Mouse (Mus musculus): Measurements from ENCODE around the gene Zfp865.
"Not testable (repeated sequence)": the region's sequence is repeated elsewhere in the genome, so short reads cannot be mapped to it uniquely, and the experiment has no call there.

Gene Zfp865

GRCm38 (mm10) chr7:5051193-5052192 lies 31.3 kb downstream of the Zfp865 start, which contains the start of gene Zfp580:
TSS of gene Zfp580 (plus strand) at chr7:5051538.
- peak; percentile 69 to 78 for DNase-seq (ENCODE audit: low spot score in 2 of 2)

- DNase-seq (ENCODE audit: low spot score in 2 of 2): no peak
Observed at GRCm38 (mm10) chr7:5052438-5052837, 32.3 kb downstream of the Zfp865 start.

- no peak for DNase-seq (ENCODE audit: low spot score in 2 of 2)
Observed at GRCm38 (mm10) chr7:5052931-5053343, 32.8 kb downstream of the Zfp865 start.

- DNase-seq (ENCODE audit: low spot score in 2 of 2): no peak
Observed at GRCm38 (mm10) chr7:5053456-5054179, 33.4 kb downstream of the Zfp865 start.

- peak; percentile 74 to 75 for DNase-seq (ENCODE audit: low spot score in 2 of 2)
Observed at GRCm38 (mm10) chr7:5056651-5057263, 36.6 kb downstream of the Zfp865 start.

- no peak for DNase-seq (ENCODE audit: low spot score in 2 of 2)
Observed at GRCm38 (mm10) chr7:5057381-5057780, 37.2 kb downstream of the Zfp865 start.

GRCm38 (mm10) chr7:5057804-5058203 lies 37.6 kb downstream of the Zfp865 start:
- no peak for DNase-seq (ENCODE audit: low spot score in 2 of 2)

GRCm38 (mm10) chr7:5058631-5059030 lies 38.5 kb downstream of the Zfp865 start:
- DNase-seq (ENCODE audit: low spot score in 2 of 2): no peak

- no peak for DNase-seq (ENCODE audit: low spot score in 2 of 2)
Observed at GRCm38 (mm10) chr7:5059421-5059820, 39.2 kb downstream of the Zfp865 start.

GRCm38 (mm10) chr7:5060239-5060731 lies 40.1 kb downstream of the Zfp865 start:
- DNase-seq (ENCODE audit: low spot score in 2 of 2): peak; percentile 74 to 78

GRCm38 (mm10) chr7:5060944-5061773 lies 41.0 kb downstream of the Zfp865 start:
- DNase-seq (ENCODE audit: low spot score in 2 of 2): peak; percentile 97 to 99

GRCm38 (mm10) chr7:5061774-5062359 lies 41.7 kb downstream of the Zfp865 start, which contains the start of gene U2af2:
TSS of gene U2af2 (plus strand) at chr7:5062143.
- peak; percentile 92 to 93 for DNase-seq (ENCODE audit: low spot score in 2 of 2)

GRCm38 (mm10) chr7:5062360-5063001 lies 42.3 kb downstream of the Zfp865 start:
- no peak for DNase-seq (ENCODE audit: low spot score in 2 of 2)

- DNase-seq (ENCODE audit: low spot score in 2 of 2): no peak
Observed at GRCm38 (mm10) chr7:5064886-5065285, 44.7 kb downstream of the Zfp865 start.

- DNase-seq (ENCODE audit: low spot score in 2 of 2): no peak
Observed at GRCm38 (mm10) chr7:5073586-5073985, 53.4 kb downstream of the Zfp865 start.

- no peak for DNase-seq (ENCODE audit: low spot score in 2 of 2)
Observed at GRCm38 (mm10) chr7:5074984-5075383, 54.8 kb downstream of the Zfp865 start.

GRCm38 (mm10) chr7:5076931-5077330 lies 56.8 kb downstream of the Zfp865 start:
- DNase-seq (ENCODE audit: low spot score in 2 of 2): no peak

GRCm38 (mm10) chr7:5079365-5080009 lies 59.3 kb downstream of the Zfp865 start:
- DNase-seq (ENCODE audit: low spot score in 2 of 2): not testable (repeated sequence)

- DNase-seq (ENCODE audit: low spot score in 2 of 2): peak; percentile 95 to 97
Observed at GRCm38 (mm10) chr7:5080010-5080751, 60.0 kb downstream of the Zfp865 start, which contains the start of gene Epn1. TSS of gene Epn1 (plus strand) at chr7:5080235.
